Mouse (Mus musculus): Measurements from ENCODE around the gene Zfp872.

DNA sequence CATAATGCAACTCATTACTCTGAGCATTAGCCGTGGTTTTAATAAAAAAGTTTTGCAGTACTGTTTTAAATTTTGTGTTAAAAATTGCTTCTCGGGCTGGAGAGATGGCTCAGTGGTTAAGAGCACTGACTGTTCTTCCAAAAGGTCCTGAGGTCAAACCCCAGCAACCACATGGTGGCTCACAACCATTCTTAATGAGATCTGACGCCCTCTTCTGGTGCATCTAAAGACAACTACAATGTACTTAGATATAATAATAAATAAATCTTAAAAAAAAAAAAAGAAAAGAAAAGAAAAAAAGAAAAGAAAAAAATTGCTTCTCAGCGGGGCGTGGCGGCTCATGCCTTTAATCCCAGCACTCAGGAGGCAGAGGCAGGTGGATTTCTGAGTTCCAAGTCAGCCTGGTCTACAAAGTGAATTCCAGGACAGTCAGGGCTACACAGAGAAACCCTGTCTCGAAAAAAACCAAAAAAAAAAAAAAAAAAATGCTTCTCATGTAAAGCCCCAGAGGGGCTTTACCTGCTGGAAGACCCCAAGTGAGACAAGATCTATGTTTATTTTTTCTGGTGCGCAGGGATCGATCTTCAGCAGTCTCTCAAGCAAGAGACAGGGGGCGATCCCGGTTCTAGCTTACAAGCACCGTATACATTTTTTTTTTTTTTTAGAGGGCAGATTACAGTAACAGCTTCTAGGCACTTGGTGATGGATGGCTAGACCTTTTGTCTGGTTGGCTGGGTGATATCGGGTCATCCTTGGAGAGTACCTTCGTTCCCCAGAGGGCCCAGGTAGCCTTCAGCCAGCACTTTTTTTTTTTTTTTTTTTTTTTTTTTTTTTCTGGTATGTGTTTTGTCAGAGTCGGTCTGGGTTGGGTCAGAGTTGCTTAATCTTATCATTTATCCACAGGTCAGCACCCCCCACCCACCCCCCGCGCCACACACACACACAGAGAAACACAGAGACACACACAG lies 36.9 kb downstream of the Zfp872 start:
- TF ChIP-seq CTCF (IDR thresholded peaks at IDR 0.05; ENCODE audit: insufficient read depth, low read depth, low read length) (no peak), POLR2A (IDR thresholded peaks at IDR 0.05; ENCODE audit: insufficient read depth, low read depth, low read length) (no peak)

Measured in olfactory bulb, adult 2 months (tissue).